Mouse (Mus musculus) kidney, postnatal 0 days (tissue): ENCODE results near the gene Olfr459. TPM values are rescaled to one million over a fixed set of nuclear protein-coding genes. Genes with fewer than 3 reads are reported as not detected.

ENCODE experiments used
- ATAC-seq: fragments of 200-750 bp; cut with Nextera tagmentation; replicated peaks from 2 replicates; pipeline ENCODE4 v1.8.0; 2017; ENCODE audit warnings: low read depth, moderate number of reproducible peaks, moderate TSS enrichment, moderate library complexity; ENCODE audit not compliant: low FRiP score
- DNase-seq: peaks from one replicate; pipeline ENCODE4 v3.0.0-alpha.2; 2016; ENCODE audit warnings: low spot score
- H3K27ac ChIP-seq: fragments of 300-500 bp; sonication (generic); 2 replicates; pipeline ENCODE4 v1.5.1; 2014; ENCODE audit warnings: mild to moderate bottlenecking
- H3K27me3 ChIP-seq: fragments of 300-500 bp; sonication (generic); 2 replicates; pipeline ENCODE4 v1.6.1; 2014; ENCODE audit warnings: low read length, mixed read lengths; ENCODE audit not compliant: insufficient read depth
- H3K36me3 ChIP-seq: fragments of 300-500 bp; sonication (generic); 2 replicates; pipeline ENCODE4 v1.6.1; 2014; ENCODE audit warnings: low read length, mixed read lengths; ENCODE audit not compliant: insufficient read depth
- H3K4me1 ChIP-seq: fragments of 300-500 bp; sonication (generic); replicated peaks from 2 replicates; pipeline ENCODE4 v1.6.1; 2014; ENCODE audit warnings: antibody characterized with exemption, low read length, mixed read lengths; ENCODE audit not compliant: insufficient read depth
- H3K4me2 ChIP-seq: fragments of 300-500 bp; sonication (generic); 2 replicates; pipeline ENCODE4 v1.6.1; 2014; ENCODE audit warnings: mild to moderate bottlenecking, low read length, moderate library complexity, mixed read lengths
- H3K4me3 ChIP-seq: fragments of 300-500 bp; sonication (generic); replicated peaks from 2 replicates; pipeline ENCODE4 v1.5.1; 2014; ENCODE audit warnings: low read depth, low read length
- H3K9ac ChIP-seq: fragments of 300-500 bp; sonication (generic); 2 replicates; pipeline ENCODE4 v1.6.1; 2014; ENCODE audit warnings: low read depth, low read length
- H3K9me3 ChIP-seq: fragments of 300-500 bp; sonication (generic); replicated peaks from 2 replicates; pipeline ENCODE4 v1.6.1; 2016; ENCODE audit warnings: low read length, inconsistent platforms, mixed read lengths
- CTCF ChIP-seq: IDR thresholded peaks from 2 replicates; pipeline ENCODE4 v1.5.1; 2016; ENCODE audit warnings: antibody characterized with exemption, low read depth, mild to moderate bottlenecking, moderate library complexity
- WGBS: fragments of 180-500 bp; shearing (Covaris S2); extraction: QIAGEN DNeasy Blood & Tissue Kit; methylation state at CpG from one replicate; pipeline ENCODE4 v1.1.7; 2014; 5-methylcytosine and 5-hydroxymethylcytosine counted together
- polyA plus RNA-seq: library from polyadenylated mRNA; unstranded; fragments of >200 nt; fragmentation: Nextera tagmentation; extraction: Ambion mirVana; gene quantifications from 2 replicates; pipeline ENCODE4 v1.2.1, GENCODE M21; 2015

The Olfr459 gene
- not detected in 2 replicates for polyA plus RNA-seq

- DNase-seq (no peak), ATAC-seq (no peak)
- Histone ChIP-seq H3K36me3 (no peaks in the 10 kb centered on the region), H3K4me1 (no peaks in the 10 kb centered on the region), H3K27me3 (no peaks in the 10 kb centered on the region), H3K9ac (no peak within 1 kb of the TSS), H3K27ac (no peak within 1 kb of the TSS), H3K4me3 (no peak within 1 kb of the TSS), H3K9me3 (no peaks in the 10 kb centered on the region), H3K4me2 (no peak within 1 kb of the TSS)
- WGBS = 79% methylated on average over 7 of the region's 7 CpGs
- TF ChIP-seq CTCF = no peak
Observed at GRCm38 (mm10) chr6:41775077-41775476, at the start of gene Olfr459. Gene Olfr459 (minus strand): TSS chr6:41775177.

- ATAC-seq (no peak), DNase-seq (no peak)
- H3K9ac ChIP-seq = no peak overlapping the region
- TF ChIP-seq CTCF = no peak
- no peaks in the 10 kb centered on the region for H3K36me3 ChIP-seq
- no peak overlapping the region for H3K4me3 ChIP-seq
- H3K4me1 ChIP-seq = no peaks in the 10 kb centered on the region
- no peak overlapping the region for H3K27ac ChIP-seq
- H3K4me2 ChIP-seq = no peak overlapping the region
- no peaks in the 10 kb centered on the region for H3K27me3 ChIP-seq
- H3K9me3 ChIP-seq = no peaks in the 10 kb centered on the region
Observed at GRCm38 (mm10) chr6:41824086-41824485, 49.1 kb upstream of the Olfr459 start.

- WGBS = 79% methylated on average over 2 of the region's 2 CpGs
Observed at GRCm38 (mm10) chr6:41786700-41787099, 11.7 kb upstream of the Olfr459 start.

GRCm38 (mm10) chr6:41775721-41776120 lies 744 bp upstream of the Olfr459 start:
- Histone ChIP-seq H3K9ac (no peak overlapping the region), H3K4me3 (no peak overlapping the region), H3K4me1 (no peaks in the 10 kb centered on the region), H3K4me2 (no peak overlapping the region), H3K27me3 (no peaks in the 10 kb centered on the region), H3K36me3 (no peaks in the 10 kb centered on the region), H3K27ac (no peak overlapping the region), H3K9me3 (no peaks in the 10 kb centered on the region)
- 70% methylated on average over 6 of the region's 6 CpGs for WGBS
- DNase-seq = no peak
- ATAC-seq = no peak
- TF ChIP-seq CTCF = no peak

More at GRCm38 (mm10) chr6:41786700-41787099, 11.7 kb upstream of the Olfr459 start:
- Histone ChIP-seq H3K9ac (no peak overlapping the region), H3K36me3 (no peaks in the 10 kb centered on the region), H3K4me3 (no peak overlapping the region), H3K4me1 (no peaks in the 10 kb centered on the region), H3K27ac (no peak overlapping the region), H3K9me3 (no peaks in the 10 kb centered on the region), H3K27me3 (no peaks in the 10 kb centered on the region), H3K4me2 (no peak overlapping the region)
- no peak for DNase-seq
- TF ChIP-seq CTCF = no peak
- ATAC-seq = no peak

GRCm38 (mm10) chr6:41769872-41770271 lies 5.1 kb downstream of the Olfr459 start:
- ATAC-seq = no peak
- Histone ChIP-seq H3K9ac (no peak overlapping the region), H3K4me3 (no peak overlapping the region), H3K4me1 (no peaks in the 10 kb centered on the region), H3K27ac (no peak overlapping the region), H3K27me3 (no peaks in the 10 kb centered on the region), H3K4me2 (no peak overlapping the region), H3K9me3 (no peaks in the 10 kb centered on the region), H3K36me3 (no peaks in the 10 kb centered on the region)
- WGBS = 82% methylated on average over 1 of the region's 1 CpGs
- no peak for DNase-seq
- no peak for TF ChIP-seq CTCF

- no peaks in the 10 kb centered on the region for H3K9me3 ChIP-seq
- no peaks in the 10 kb centered on the region for H3K36me3 ChIP-seq
- ATAC-seq (no peak), DNase-seq (no peak)
- H3K4me3 ChIP-seq = no peak overlapping the region
- H3K4me1 ChIP-seq = no peaks in the 10 kb centered on the region
- TF ChIP-seq CTCF = no peak
- no peak overlapping the region for H3K27ac ChIP-seq
- no peaks in the 10 kb centered on the region for H3K27me3 ChIP-seq
- 91% methylated on average over 5 of the region's 5 CpGs for WGBS
- H3K9ac ChIP-seq = no peak overlapping the region
- H3K4me2 ChIP-seq = no peak overlapping the region
Observed at GRCm38 (mm10) chr6:41764306-41764705, 10.7 kb downstream of the Olfr459 start.

- no peaks in the 10 kb centered on the region for H3K4me1 ChIP-seq
- ATAC-seq = no peak
- H3K27ac ChIP-seq = no peak overlapping the region
- no peaks in the 10 kb centered on the region for H3K36me3 ChIP-seq
- H3K9ac ChIP-seq = no peak overlapping the region
- H3K4me3 ChIP-seq = no peak overlapping the region
- H3K4me2 ChIP-seq = no peak overlapping the region
- no peaks in the 10 kb centered on the region for H3K27me3 ChIP-seq
- TF ChIP-seq CTCF = no peak
- no peaks in the 10 kb centered on the region for H3K9me3 ChIP-seq
- DNase-seq = no peak
- WGBS = 89% methylated on average over 1 of the region's 1 CpGs
Observed at GRCm38 (mm10) chr6:41762370-41762757, 12.6 kb downstream of the Olfr459 start.
